Mouse (Mus musculus): Measurements from ENCODE around the gene Coq8a. TPM values are rescaled to one million over a fixed set of nuclear protein-coding genes. Genes with fewer than 3 reads are reported as not detected.

The Coq8a gene
- polyA plus RNA-seq, 1 experiment from 2014 or later: 3.2 TPM

GRCm38 (mm10) chr1:180226221-180226713 is 26.9 kb upstream of the Coq8a start:
- WGBS: 12% methylated on average over 12 of the region's 12 CpGs
- Histone ChIP-seq H3K27ac (peak overlapping the region; percentile 47), H3K4me3 (replicated peaks; ENCODE audit: low read length) (peak overlapping the region; percentile 30), H3K9me3 (ENCODE audit: control insufficient read depth, low read length) (no peaks in the 10 kb centered on the region), H3K9ac (peak overlapping the region; percentile 41), H3K36me3 (replicated peaks; ENCODE audit: control insufficient read depth, insufficient read depth) (peaks cover 4% of the 10 kb centered on the region), H3K27me3 (ENCODE audit: control insufficient read depth, insufficient read depth, low read length) (no peaks in the 10 kb centered on the region), H3K4me1 (replicated peaks; ENCODE audit: control insufficient read depth, insufficient read depth, low read length) (peaks cover 14% of the 10 kb centered on the region), H3K4me2 (replicated peaks) (peak overlapping the region; percentile 72)
- DNase-seq (ENCODE audit: low spot score): no peak
- ATAC-seq (ENCODE audit: low FRiP score): peak; percentile 70

GRCm38 (mm10) chr1:180225500-180226220 is 26.3 kb upstream of the Coq8a start:
- Histone ChIP-seq H3K4me2 (replicated peaks) (peak overlapping the region; percentile 72), H3K9ac (peak overlapping the region; percentile 41), H3K27me3 (ENCODE audit: control insufficient read depth, insufficient read depth, low read length) (no peaks in the 10 kb centered on the region), H3K27ac (peak overlapping the region; percentile 47), H3K4me1 (replicated peaks; ENCODE audit: control insufficient read depth, insufficient read depth, low read length) (peaks cover 14% of the 10 kb centered on the region), H3K36me3 (replicated peaks; ENCODE audit: control insufficient read depth, insufficient read depth) (peaks cover 4% of the 10 kb centered on the region), H3K4me3 (replicated peaks; ENCODE audit: low read length) (peak overlapping the region; percentile 30), H3K9me3 (ENCODE audit: control insufficient read depth, low read length) (no peaks in the 10 kb centered on the region)
- DNase-seq (ENCODE audit: low spot score): peak; percentile 68
- WGBS: 16% methylated on average over 21 of the region's 21 CpGs
- ATAC-seq (ENCODE audit: low FRiP score): peak; percentile 83

DNA sequence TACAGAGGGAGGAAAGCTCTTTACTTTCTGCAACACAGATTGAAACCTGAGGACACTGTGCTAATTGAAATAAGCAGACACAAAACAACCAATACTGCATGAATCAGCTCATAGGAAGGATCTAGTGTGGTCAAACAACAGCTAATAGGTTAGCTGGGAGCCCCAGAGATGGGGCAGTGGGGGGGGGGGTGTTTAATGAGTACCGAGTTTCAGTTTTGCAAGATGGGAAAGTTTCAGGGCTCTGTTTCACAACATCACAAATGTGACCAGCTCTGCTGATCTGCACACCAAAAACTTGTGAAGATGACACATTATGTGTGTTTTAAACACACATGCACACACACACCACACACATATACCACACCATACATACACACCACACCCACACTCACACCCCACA is 22.6 kb upstream of the Coq8a start:
- H3K27ac ChIP-seq: no peak overlapping the region
- DNase-seq (ENCODE audit: low spot score) (no peak), ATAC-seq (ENCODE audit: low FRiP score) (no peak)
- 93% methylated on average over 1 of the region's 1 CpGs for WGBS
- no peak overlapping the region for H3K4me2 ChIP-seq (replicated peaks)
- H3K9me3 ChIP-seq (ENCODE audit: control insufficient read depth, low read length): no peaks in the 10 kb centered on the region
- H3K36me3 ChIP-seq (replicated peaks; ENCODE audit: control insufficient read depth, insufficient read depth): no peaks in the 10 kb centered on the region
- H3K27me3 ChIP-seq (ENCODE audit: control insufficient read depth, insufficient read depth, low read length): no peaks in the 10 kb centered on the region
- peaks cover 14% of the 10 kb centered on the region for H3K4me1 ChIP-seq (replicated peaks; ENCODE audit: control insufficient read depth, insufficient read depth, low read length)
- no peak overlapping the region for H3K4me3 ChIP-seq (replicated peaks; ENCODE audit: low read length)
- H3K9ac ChIP-seq: no peak overlapping the region

DNA sequence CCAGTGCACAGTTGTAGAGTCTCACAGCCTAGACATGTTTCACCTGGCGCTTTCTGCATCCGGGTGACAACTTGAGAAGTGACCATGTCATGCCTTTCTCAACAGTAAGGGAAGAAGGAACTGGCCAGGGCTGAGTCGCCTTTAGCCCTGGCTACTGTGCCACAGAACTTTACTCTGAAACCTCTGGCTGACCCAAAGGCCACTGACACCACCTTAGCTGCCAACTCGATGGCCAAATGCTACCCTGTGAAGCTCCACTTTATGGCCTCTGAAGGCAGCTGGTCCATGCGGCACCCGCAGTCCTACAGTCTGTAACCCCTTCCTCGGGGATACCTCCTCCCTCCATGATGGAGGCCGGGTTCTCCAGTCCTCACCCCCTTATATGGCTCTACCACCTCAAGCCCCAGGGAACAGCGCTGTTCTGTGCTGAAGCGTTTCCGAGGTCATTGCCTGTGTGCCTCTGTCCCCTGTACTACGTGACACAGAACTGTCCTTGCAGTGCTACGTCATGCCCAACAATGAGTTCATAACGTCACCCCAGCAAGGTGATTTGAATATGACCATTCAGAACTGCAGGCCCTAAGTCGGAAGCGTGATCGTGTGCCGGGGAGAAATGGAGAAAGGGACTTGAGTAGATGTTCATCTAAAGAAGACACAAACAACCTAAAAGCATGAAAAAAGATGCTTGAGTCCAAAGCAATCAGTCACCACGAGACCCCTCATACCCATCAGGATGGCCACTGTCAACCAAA is 21.6 kb upstream of the Coq8a start:
- no peaks in the 10 kb centered on the region for H3K36me3 ChIP-seq (replicated peaks; ENCODE audit: control insufficient read depth, insufficient read depth)
- H3K9ac ChIP-seq: no peak overlapping the region
- no peak overlapping the region for H3K4me3 ChIP-seq (replicated peaks; ENCODE audit: low read length)
- H3K27me3 ChIP-seq (ENCODE audit: control insufficient read depth, insufficient read depth, low read length): no peaks in the 10 kb centered on the region
- H3K4me2 ChIP-seq (replicated peaks): no peak overlapping the region
- peaks cover 8% of the 10 kb centered on the region; the same call in 1 of the 2 replicates for H3K4me1 ChIP-seq (replicated peaks; ENCODE audit: control insufficient read depth, insufficient read depth, low read length)
- WGBS: 89% methylated on average over 19 of the region's 19 CpGs
- H3K9me3 ChIP-seq (ENCODE audit: control insufficient read depth, low read length): no peaks in the 10 kb centered on the region
- DNase-seq (ENCODE audit: low spot score): no peak
- H3K27ac ChIP-seq: no peak overlapping the region
- no peak for ATAC-seq (ENCODE audit: low FRiP score)

GRCm38 (mm10) chr1:180216541-180217276 is 17.3 kb upstream of the Coq8a start:
- H3K4me1 ChIP-seq (replicated peaks; ENCODE audit: control insufficient read depth, insufficient read depth, low read length): no peaks in the 10 kb centered on the region
- 67% methylated on average over 5 of the region's 5 CpGs for WGBS
- DNase-seq (ENCODE audit: low spot score) (no peak), ATAC-seq (ENCODE audit: low FRiP score) (no peak)
- no peaks in the 10 kb centered on the region for H3K27me3 ChIP-seq (ENCODE audit: control insufficient read depth, insufficient read depth, low read length)
- no peaks in the 10 kb centered on the region for H3K9me3 ChIP-seq (ENCODE audit: control insufficient read depth, low read length)
- H3K27ac ChIP-seq: no peak overlapping the region
- no peak overlapping the region for H3K9ac ChIP-seq
- H3K36me3 ChIP-seq (replicated peaks; ENCODE audit: control insufficient read depth, insufficient read depth): no peaks in the 10 kb centered on the region
- H3K4me2 ChIP-seq (replicated peaks): no peak overlapping the region
- H3K4me3 ChIP-seq (replicated peaks; ENCODE audit: low read length): no peak overlapping the region

DNA sequence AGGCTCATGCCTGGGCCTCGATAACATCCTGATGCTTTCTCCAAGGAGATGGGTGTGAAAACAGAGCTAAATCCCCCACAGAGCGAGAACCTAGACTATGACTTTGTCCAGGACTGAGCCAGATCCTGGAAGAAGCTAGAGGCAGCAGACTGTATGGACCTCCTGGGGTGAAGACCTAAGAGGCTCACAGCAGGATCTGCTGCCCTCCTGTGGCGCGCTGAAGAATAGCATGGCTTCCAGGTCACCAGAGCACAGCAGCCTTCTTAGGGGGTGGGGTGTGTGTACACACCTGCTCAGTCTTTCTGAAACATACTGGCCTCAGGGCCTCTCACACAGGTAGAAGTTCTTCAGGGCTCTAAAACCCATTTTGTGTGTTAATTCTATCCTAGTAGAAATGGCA is 15.6 kb upstream of the Coq8a start:
- H3K4me2 ChIP-seq (replicated peaks): no peak overlapping the region
- no peaks in the 10 kb centered on the region for H3K9me3 ChIP-seq (ENCODE audit: control insufficient read depth, low read length)
- H3K27me3 ChIP-seq (ENCODE audit: control insufficient read depth, insufficient read depth, low read length): no peaks in the 10 kb centered on the region
- no peaks in the 10 kb centered on the region for H3K4me1 ChIP-seq (replicated peaks; ENCODE audit: control insufficient read depth, insufficient read depth, low read length)
- H3K27ac ChIP-seq: no peak overlapping the region
- peak; percentile 81 for DNase-seq (ENCODE audit: low spot score)
- peak; percentile 34; the same call in 1 of the 2 replicates for ATAC-seq (ENCODE audit: low FRiP score)
- no peaks in the 10 kb centered on the region for H3K36me3 ChIP-seq (replicated peaks; ENCODE audit: control insufficient read depth, insufficient read depth)
- H3K4me3 ChIP-seq (replicated peaks; ENCODE audit: low read length): no peak overlapping the region
- H3K9ac ChIP-seq: no peak overlapping the region
- 24% methylated on average over 4 of the region's 4 CpGs for WGBS

GRCm38 (mm10) chr1:180212911-180213310 is 13.5 kb upstream of the Coq8a start:
- 87% methylated on average over 5 of the region's 5 CpGs for WGBS
- Histone ChIP-seq H3K27me3 (ENCODE audit: control insufficient read depth, insufficient read depth, low read length) (no peaks in the 10 kb centered on the region), H3K4me1 (replicated peaks; ENCODE audit: control insufficient read depth, insufficient read depth, low read length) (no peaks in the 10 kb centered on the region), H3K4me3 (replicated peaks; ENCODE audit: low read length) (no peak overlapping the region), H3K4me2 (replicated peaks) (no peak overlapping the region), H3K9me3 (ENCODE audit: control insufficient read depth, low read length) (no peaks in the 10 kb centered on the region), H3K27ac (no peak overlapping the region), H3K36me3 (replicated peaks; ENCODE audit: control insufficient read depth, insufficient read depth) (no peaks in the 10 kb centered on the region), H3K9ac (no peak overlapping the region)
- DNase-seq (ENCODE audit: low spot score) (no peak), ATAC-seq (ENCODE audit: low FRiP score) (no peak)

- Histone ChIP-seq H3K4me2 (replicated peaks) (no peak overlapping the region), H3K4me1 (replicated peaks; ENCODE audit: control insufficient read depth, insufficient read depth, low read length) (no peaks in the 10 kb centered on the region), H3K4me3 (replicated peaks; ENCODE audit: low read length) (no peak overlapping the region), H3K36me3 (replicated peaks; ENCODE audit: control insufficient read depth, insufficient read depth) (no peaks in the 10 kb centered on the region), H3K9ac (no peak overlapping the region), H3K9me3 (ENCODE audit: control insufficient read depth, low read length) (no peaks in the 10 kb centered on the region), H3K27ac (no peak overlapping the region), H3K27me3 (ENCODE audit: control insufficient read depth, insufficient read depth, low read length) (no peaks in the 10 kb centered on the region)
- ATAC-seq (ENCODE audit: low FRiP score) (no peak), DNase-seq (ENCODE audit: low spot score) (no peak)
- WGBS: 85% methylated on average over 9 of the region's 9 CpGs
Measured at GRCm38 (mm10) chr1:180210781-180211271, 11.4 kb upstream of the Coq8a start.

- no peaks in the 10 kb centered on the region for H3K9me3 ChIP-seq (ENCODE audit: control insufficient read depth, low read length)
- DNase-seq (ENCODE audit: low spot score) (no peak), ATAC-seq (ENCODE audit: low FRiP score) (no peak)
- no peaks in the 10 kb centered on the region for H3K36me3 ChIP-seq (replicated peaks; ENCODE audit: control insufficient read depth, insufficient read depth)
- no peak overlapping the region for H3K4me2 ChIP-seq (replicated peaks)
- H3K27me3 ChIP-seq (ENCODE audit: control insufficient read depth, insufficient read depth, low read length): no peaks in the 10 kb centered on the region
- H3K4me1 ChIP-seq (replicated peaks; ENCODE audit: control insufficient read depth, insufficient read depth, low read length): no peaks in the 10 kb centered on the region
- WGBS: 82% methylated on average over 4 of the region's 4 CpGs
- H3K27ac ChIP-seq: no peak overlapping the region
- H3K9ac ChIP-seq: no peak overlapping the region
- no peak overlapping the region for H3K4me3 ChIP-seq (replicated peaks; ENCODE audit: low read length)
Measured at GRCm38 (mm10) chr1:180210031-180210432, 10.6 kb upstream of the Coq8a start.

All from hindbrain, embryonic 14.5 days (tissue).